In the genomic region with DNA sequence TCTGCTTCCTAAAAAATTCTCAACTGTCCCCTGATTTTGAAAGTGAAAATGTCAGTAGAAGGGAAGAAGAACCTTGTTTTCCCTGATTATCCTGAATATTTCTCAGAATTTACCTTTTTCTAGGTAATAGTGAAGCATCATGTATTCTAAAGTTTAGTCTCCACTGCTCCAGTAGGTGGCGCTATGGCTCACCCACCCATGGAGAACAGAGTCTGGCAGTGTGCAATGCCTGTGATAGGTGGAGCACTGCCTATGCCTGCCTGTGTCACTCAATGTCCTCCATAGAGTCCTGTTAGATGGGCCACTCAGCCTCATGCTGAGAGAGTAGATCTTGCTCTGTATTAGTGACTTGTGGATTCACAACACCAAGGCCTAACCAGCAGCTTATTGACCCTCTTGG, we compare ENCODE assay signal across 9 mouse cellular contexts.
DNase-seq lines count a peak whose midpoint lies in the region.
"Had no signal": no experiment of that assay in that cellular context is flagged by ENCODE, and none has a peak within 500 bp of the region (broad histone marks: within the 10 kb centered on the region; RNA-seq: fewer than 3 reads in every experiment).

No protein-coding gene starts in this region.

- intact Hi-C loops in left cerebral cortex, postnatal 4 days (cut with DNase I): loop anchor here (5.0 kb wide), 1 partner anchor 296 kb away; no protein-coding TSS in a partner anchor

- peak; percentile 4 to 7 for DNase-seq in cerebellum, postnatal 10 days
- DNase-seq in cerebellum, postnatal 4 days (ENCODE audit: low spot score in 2 of 2): no peak
- DNase-seq in left cerebral cortex, postnatal 4 days: peak; percentile 2
- DNase-seq in left cerebral cortex, adult 18-20 months (ENCODE audit: low spot score in 2 of 2): no peak
- DNase-seq in Muller cell, postnatal 12 days (ENCODE audit: inconsistent ontology term): peak; percentile 1
- DNase-seq in kidney, postnatal 10 days: peak; percentile 25
- DNase-seq in embryo, embryonic 9.5 days (ENCODE audit: extremely low spot score): no peak
- DNase-seq in spleen, postnatal 14 days (ENCODE audit: low spot score in 2 of 2): no peak
- DNase-seq: lung, postnatal 10 days had no signal

Comparison
In these comparisons a context has a peak if more than half of its experiments do, and no peak if none do; other contexts are left out.
1. DNase-seq: peak in cerebellum, postnatal 10 days (2 of 2), left cerebral cortex, postnatal 4 days (single experiment), Muller cell, postnatal 12 days (single experiment) and kidney, postnatal 10 days (single experiment); none in cerebellum, postnatal 4 days (0 of 2), left cerebral cortex, adult 18-20 months (0 of 2), embryo, embryonic 9.5 days (single experiment) and spleen, postnatal 14 days (0 of 2).